Mouse (Mus musculus) T-helper 17 cell (primary cell): ENCODE measurements around the gene Tmem268.

Source experiments
- in situ Hi-C, 2 experiments: fragments of 300-600 bp; cut with MboI, MseI; formaldehyde crosslinking; loops; 1 replicate in 1 of 2; 2 replicates in 1 of 2; pipeline ENCODE4 v1.15.1; 2025; ENCODE audit warnings: high pct_unique_total_duplicates in 2 of 2

Tmem268 gene

GRCm38 (mm10) chr4:63595259-63595658, 36.7 kb downstream of the Tmem268 start:
- in situ Hi-C loops = no loop called here

- in situ Hi-C loops = no loop called here
Measured at GRCm38 (mm10) chr4:63596010-63596409, 37.4 kb downstream of the Tmem268 start.

DNA sequence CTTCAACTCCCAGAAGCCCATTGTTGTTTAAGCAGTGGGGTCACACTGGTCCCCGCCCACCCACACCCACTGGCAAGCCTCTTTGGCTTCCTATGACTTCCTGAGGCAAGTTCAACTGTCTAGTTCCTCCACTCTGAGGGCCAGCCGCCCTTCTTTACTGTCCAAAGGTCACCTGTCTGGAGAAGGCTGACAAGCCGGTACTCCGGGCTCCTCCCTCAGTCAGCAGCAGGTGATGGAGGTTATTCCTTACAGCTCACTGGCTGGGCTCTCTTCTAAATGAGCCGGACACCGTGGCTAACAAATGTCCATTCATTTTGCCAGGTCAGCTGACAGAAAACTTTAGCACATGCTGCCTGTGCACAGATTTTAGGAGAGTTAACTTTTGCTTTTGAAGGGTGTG, 42.2 kb downstream of the Tmem268 start:
- in situ Hi-C loops = no loop called here

- in situ Hi-C loops = no loop called here
Measured at GRCm38 (mm10) chr4:63601263-63601662, 42.7 kb downstream of the Tmem268 start.

DNA sequence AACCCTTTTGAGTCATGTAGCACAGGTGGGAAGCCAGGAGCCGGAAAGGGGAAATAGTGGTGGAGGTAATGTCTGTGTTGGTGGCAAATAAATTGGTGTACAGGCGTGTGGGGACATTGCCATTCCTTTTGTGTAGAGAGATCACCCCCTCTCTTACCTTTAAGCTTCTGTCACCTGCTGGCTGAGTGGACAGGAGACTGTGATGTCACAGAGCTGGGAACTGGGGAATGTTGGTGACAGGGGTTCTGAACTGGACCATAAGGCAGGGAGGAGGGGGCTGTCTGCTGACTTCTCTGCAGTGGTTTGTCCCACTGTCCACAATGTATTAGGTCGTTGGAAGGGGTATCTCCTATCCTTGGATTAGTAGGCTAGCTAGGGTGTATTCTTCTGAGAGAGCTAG, 46.4 kb downstream of the Tmem268 start, which contains the start of gene Gm11213:
Gene Gm11213 (minus strand): TSS at position 317 of the 400 bp plus-strand sequence.
- in situ Hi-C loops = no loop called here

DNA sequence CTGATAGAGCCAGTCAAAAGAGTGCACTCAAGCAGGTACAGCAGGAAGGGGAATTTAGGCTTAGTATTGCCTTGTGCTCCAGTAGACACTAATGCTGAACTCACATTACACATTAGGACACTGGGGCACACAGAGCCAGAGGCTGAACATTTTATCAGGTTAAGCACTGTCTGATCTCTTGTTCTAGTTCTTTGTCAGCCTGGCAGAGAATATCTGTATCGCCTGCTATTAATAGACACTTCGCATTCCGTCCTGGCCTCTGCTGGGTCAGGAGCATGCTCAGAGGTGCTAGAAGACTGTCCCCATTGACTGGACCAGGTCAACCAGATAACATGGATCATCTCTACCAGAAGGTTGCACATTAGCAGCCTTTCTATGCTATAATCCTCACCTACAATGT, 47.0 kb downstream of the Tmem268 start:
- in situ Hi-C loops = no loop called here

GRCm38 (mm10) chr4:63605968-63606367, 47.4 kb downstream of the Tmem268 start:
- in situ Hi-C loops = no loop called here

- in situ Hi-C loops = no loop called here
Measured at GRCm38 (mm10) chr4:63608391-63608790, 49.8 kb downstream of the Tmem268 start.

DNA sequence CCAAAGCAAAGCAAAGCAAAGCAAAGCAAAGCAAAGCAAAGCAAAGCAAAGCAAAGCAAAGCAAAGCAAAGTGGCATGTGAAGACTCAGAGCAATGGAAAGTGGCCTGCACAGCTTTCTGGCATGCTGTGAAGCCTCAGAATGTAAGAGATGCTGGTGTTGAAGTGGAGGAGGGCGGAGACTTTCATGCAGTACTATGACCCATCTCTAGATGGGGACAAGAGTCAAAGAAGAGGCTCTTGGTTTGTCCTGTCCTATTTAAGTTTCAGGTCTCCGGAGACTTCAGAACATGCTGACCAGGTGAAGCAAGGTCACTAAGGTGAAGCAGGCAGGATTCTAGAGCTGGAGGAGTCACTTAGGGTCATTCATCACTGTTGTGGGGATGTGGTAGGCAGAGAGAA, 63.3 kb downstream of the Tmem268 start:
- in situ Hi-C loops = no loop called here

DNA sequence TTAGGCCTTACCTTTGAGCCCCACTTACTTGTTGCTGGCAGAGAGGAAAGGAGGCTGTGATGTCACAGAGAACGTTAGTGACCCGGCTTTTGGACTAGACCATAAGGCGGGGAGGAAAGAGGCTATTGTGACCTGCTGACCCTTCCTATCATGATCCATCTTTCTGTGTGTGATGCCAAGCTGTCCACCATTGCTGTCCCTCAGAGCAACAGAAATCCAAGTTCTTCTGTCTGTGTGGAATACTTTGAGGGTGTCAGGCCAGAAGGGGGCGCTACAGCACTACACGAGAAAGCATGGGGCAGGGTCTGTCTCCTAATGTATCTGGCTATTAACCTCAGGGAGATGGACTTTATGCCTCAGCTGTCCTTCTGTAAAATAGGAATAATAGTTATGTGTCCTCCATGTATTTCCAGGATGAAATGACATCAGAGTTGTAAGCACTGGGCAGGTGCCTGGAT, 63.8 kb downstream of the Tmem268 start, which contains the start of gene Tex48:
Gene Tex48 (minus strand): TSS at position 51 of the 458 bp plus-strand sequence.
- in situ Hi-C loops = no loop called here

- in situ Hi-C loops = loop anchor here (5.0 kb wide), 3 partner anchors 42 to 317 kb away; no protein-coding TSS in a partner anchor
Measured at GRCm38 (mm10) chr4:63625563-63626080, 67.0 kb downstream of the Tmem268 start.

DNA sequence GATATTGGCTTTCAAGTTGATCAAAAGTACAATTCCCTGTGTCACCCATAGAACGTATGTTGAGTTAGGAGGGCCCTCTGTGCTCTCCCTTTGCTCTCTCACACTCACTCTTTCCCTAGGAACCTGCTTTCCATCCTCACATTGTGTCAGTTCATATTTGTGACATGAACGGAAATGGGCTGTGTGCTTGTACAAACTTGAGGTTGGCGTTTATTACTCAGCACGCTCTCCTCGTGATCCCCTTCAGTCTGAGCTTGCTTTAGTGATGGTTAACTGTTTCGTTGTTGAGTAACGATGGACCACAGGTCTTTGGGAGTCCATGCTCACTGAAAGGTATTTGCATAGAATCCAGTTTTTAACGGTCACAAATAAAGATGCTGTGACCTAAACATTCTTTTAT, 68.5 kb downstream of the Tmem268 start:
- in situ Hi-C loops = loop anchor here (5.0 kb wide), 3 partner anchors 40 to 315 kb away; no protein-coding TSS in a partner anchor

GRCm38 (mm10) chr4:63633181-63633580, 74.6 kb downstream of the Tmem268 start:
- in situ Hi-C loops = no loop called here
